Mouse (Mus musculus) cerebellum, adult 8-10 months (tissue): ENCODE measurements around the gene Ankrd11.

Experiments used
- DNase-seq: peaks from one replicate; pipeline ENCODE4 v3.0.0; 2022

The Ankrd11 gene

GRCm38 (mm10) chr8:122923431-122924090 is 118.5 kb downstream of the Ankrd11 start:
- DNase-seq: no peak

- DNase-seq: no peak
Observed at GRCm38 (mm10) chr8:122922945-122923344, 119.1 kb downstream of the Ankrd11 start.

- DNase-seq: no peak
Observed at GRCm38 (mm10) chr8:122920890-122921289, 121.2 kb downstream of the Ankrd11 start.

- DNase-seq: no peak
Observed at GRCm38 (mm10) chr8:122918438-122919107, 123.5 kb downstream of the Ankrd11 start.

GRCm38 (mm10) chr8:122917531-122918392 is 124.3 kb downstream of the Ankrd11 start:
- no peak for DNase-seq

GRCm38 (mm10) chr8:122916766-122917165 is 125.3 kb downstream of the Ankrd11 start:
- no peak for DNase-seq

- DNase-seq: peak; percentile 50
Observed at GRCm38 (mm10) chr8:122912871-122913270, 129.2 kb downstream of the Ankrd11 start.

GRCm38 (mm10) chr8:122912150-122912549 is 129.9 kb downstream of the Ankrd11 start:
- DNase-seq: no peak

GRCm38 (mm10) chr8:122906463-122907021 is 135.5 kb downstream of the Ankrd11 start:
- DNase-seq: peak; percentile 92

GRCm38 (mm10) chr8:122905346-122905745 is 136.7 kb downstream of the Ankrd11 start:
- peak; percentile 51 for DNase-seq

GRCm38 (mm10) chr8:122904496-122904895 is 137.6 kb downstream of the Ankrd11 start:
- DNase-seq: no peak

GRCm38 (mm10) chr8:122903002-122903401 is 139.1 kb downstream of the Ankrd11 start:
- no peak for DNase-seq

GRCm38 (mm10) chr8:122902581-122902980 is 139.5 kb downstream of the Ankrd11 start:
- DNase-seq: no peak

GRCm38 (mm10) chr8:122901892-122902515 is 140.1 kb downstream of the Ankrd11 start:
- DNase-seq: no peak

GRCm38 (mm10) chr8:122901476-122901875 is 140.6 kb downstream of the Ankrd11 start:
- no peak for DNase-seq

- DNase-seq: no peak
Observed at GRCm38 (mm10) chr8:122899085-122899484, 143.0 kb downstream of the Ankrd11 start.

GRCm38 (mm10) chr8:122898473-122898872 is 143.6 kb downstream of the Ankrd11 start:
- no peak for DNase-seq

GRCm38 (mm10) chr8:122898018-122898417 is 144.1 kb downstream of the Ankrd11 start:
- no peak for DNase-seq

GRCm38 (mm10) chr8:122897200-122897599 is 144.9 kb downstream of the Ankrd11 start:
- DNase-seq: no peak

GRCm38 (mm10) chr8:122896317-122896716 is 145.8 kb downstream of the Ankrd11 start:
- DNase-seq: no peak

- no peak for DNase-seq
Observed at GRCm38 (mm10) chr8:122893451-122893850, 148.6 kb downstream of the Ankrd11 start.

- DNase-seq: no peak
Observed at GRCm38 (mm10) chr8:122891440-122891839, 150.6 kb downstream of the Ankrd11 start.

GRCm38 (mm10) chr8:122883671-122884070 is 158.4 kb downstream of the Ankrd11 start:
- no peak for DNase-seq
